Mouse (Mus musculus): ENCODE measurements around the gene BC029722.

GRCm38 (mm10) chr2:155861581-155861980, 42.4 kb upstream of the BC029722 start:
- TF ChIP-seq CTCF (IDR thresholded peaks at IDR 0.05; ENCODE audit: low read depth), result no peak
- TF ChIP-seq EP300 (IDR thresholded peaks at IDR 0.05; ENCODE audit: low read depth), result no peak

Measured in heart, postnatal 0 days (tissue).